Mouse (Mus musculus) cerebellum, adult 11-12 months (tissue): ENCODE data around the gene Zbtb18.
A peak's percentile ranks its signal among the peaks of the same experiment; 100 is the strongest.

Experiments used
- DNase-seq: peaks from one replicate; pipeline ENCODE4 v3.0.0; 2022

Zbtb18 gene

GRCm38 (mm10) chr1:177442196-177442808 lies at the start of gene Zbtb18:
TSS of gene Zbtb18 (plus strand) at chr1:177442351.
- DNase-seq, result no peak

- DNase-seq, result no peak
Observed at GRCm38 (mm10) chr1:177397455-177397854, 44.7 kb upstream of the Zbtb18 start.

- DNase-seq, result no peak
Observed at GRCm38 (mm10) chr1:177405170-177405569, 37.0 kb upstream of the Zbtb18 start.

GRCm38 (mm10) chr1:177408690-177409089 lies 33.5 kb upstream of the Zbtb18 start:
- peak; percentile 11 for DNase-seq

GRCm38 (mm10) chr1:177410769-177411348 lies 31.3 kb upstream of the Zbtb18 start:
- DNase-seq, result no peak

GRCm38 (mm10) chr1:177411359-177412358 lies 30.5 kb upstream of the Zbtb18 start:
- DNase-seq, result no peak

- no peak for DNase-seq
Observed at GRCm38 (mm10) chr1:177419331-177419730, 22.8 kb upstream of the Zbtb18 start.

- no peak for DNase-seq
Observed at GRCm38 (mm10) chr1:177420126-177420525, 22.0 kb upstream of the Zbtb18 start.

- DNase-seq, result no peak
Observed at GRCm38 (mm10) chr1:177427862-177428261, 14.3 kb upstream of the Zbtb18 start.

GRCm38 (mm10) chr1:177428338-177428737 lies 13.8 kb upstream of the Zbtb18 start:
- DNase-seq, result no peak

- no peak for DNase-seq
Observed at GRCm38 (mm10) chr1:177429067-177429466, 13.1 kb upstream of the Zbtb18 start.

GRCm38 (mm10) chr1:177440411-177440810 lies 1.7 kb upstream of the Zbtb18 start:
- DNase-seq, result no peak

GRCm38 (mm10) chr1:177440981-177441491 lies 1.1 kb upstream of the Zbtb18 start:
- DNase-seq, result no peak

GRCm38 (mm10) chr1:177441492-177442195 lies 507 bp upstream of the Zbtb18 start:
- DNase-seq, result peak; percentile 99

- DNase-seq, result peak; percentile 73
Observed at GRCm38 (mm10) chr1:177442821-177443723, 921 bp downstream of the Zbtb18 start.

- no peak for DNase-seq
Observed at GRCm38 (mm10) chr1:177443724-177444482, 1.8 kb downstream of the Zbtb18 start.

- peak; percentile 79 for DNase-seq
Observed at GRCm38 (mm10) chr1:177444483-177444810, 2.3 kb downstream of the Zbtb18 start.

- DNase-seq, result no peak
Observed at GRCm38 (mm10) chr1:177444941-177445340, 2.8 kb downstream of the Zbtb18 start.

- no peak for DNase-seq
Observed at GRCm38 (mm10) chr1:177445461-177446130, 3.4 kb downstream of the Zbtb18 start.

GRCm38 (mm10) chr1:177447086-177447485 lies 4.9 kb downstream of the Zbtb18 start:
- peak; percentile 67 for DNase-seq
